Mouse (Mus musculus) myocyte (in vitro differentiated cells): ENCODE data around the gene Gm10053. TPM values are rescaled to one million over a fixed set of nuclear protein-coding genes. Genes with fewer than 3 reads are reported as not detected.
"Not testable (repeated sequence)": the region's sequence is repeated elsewhere in the genome, so short reads cannot be mapped to it uniquely, and the experiment has no call there.

Experiments
- H3K27me3 ChIP-seq: one replicate; pipeline ENCODE4 v1.6.1; 2011; ENCODE audit not compliant: control insufficient read depth, insufficient read depth, insufficient read length
- H3K36me3 ChIP-seq: one replicate; pipeline ENCODE4 v1.6.1; 2011; ENCODE audit not compliant: control insufficient read depth, insufficient read depth
- H3K4me2 ChIP-seq: one replicate; pipeline ENCODE4 v1.6.1; 2011; ENCODE audit warnings: low read depth, control low read depth
- H3K4me3 ChIP-seq: one replicate; pipeline ENCODE4 v1.5.1; 2011; ENCODE audit warnings: mild to moderate bottlenecking, control low read depth, moderate library complexity
- H3K79me2 ChIP-seq: one replicate; pipeline ENCODE4 v1.6.1; 2011; ENCODE audit not compliant: control insufficient read depth, insufficient read depth
- H3ac ChIP-seq: one replicate; pipeline ENCODE4 v1.6.1; 2011; ENCODE audit not compliant: control insufficient read depth, insufficient read length
- CEBPB ChIP-seq: IDR thresholded peaks from 2 replicates; pipeline ENCODE4 v1.6.1; 2011; ENCODE audit warnings: mild to moderate bottlenecking, moderate library complexity; ENCODE audit not compliant: poor library complexity, insufficient read depth, severe bottlenecking
- E2F4 ChIP-seq: IDR thresholded peaks from one replicate; pipeline ENCODE4 v1.6.1; 2011; ENCODE audit warnings: mild to moderate bottlenecking, control low read depth, moderate library complexity; ENCODE audit not compliant: insufficient read depth
- MAX ChIP-seq: IDR thresholded peaks from one replicate; pipeline ENCODE4 v1.6.1; 2011; ENCODE audit warnings: low read depth, mild to moderate bottlenecking, control low read depth
- MYOD1 ChIP-seq, 3 experiments: IDR thresholded peaks; one replicate each; pipeline ENCODE4 v1.6.1; 2011; ENCODE audit warnings: control low read depth in 2 of 3, low read depth in 2 of 3, mild to moderate bottlenecking in 2 of 3, moderate library complexity in 1 of 3; ENCODE audit not compliant: insufficient read length in 2 of 3, control insufficient read depth in 1 of 3
- MYOG ChIP-seq, 3 experiments: IDR thresholded peaks; one replicate each; pipeline ENCODE4 v1.6.1; 2011; ENCODE audit warnings: control low read depth in 2 of 3, low read depth in 2 of 3, mild to moderate bottlenecking in 2 of 3; ENCODE audit not compliant: insufficient read length in 2 of 3, control insufficient read depth in 1 of 3, insufficient read depth in 1 of 3
- POLR2A ChIP-seq: IDR thresholded peaks from one replicate; pipeline ENCODE4 v1.6.1; 2011; ENCODE audit warnings: low read depth, mild to moderate bottlenecking, control low read depth, moderate library complexity; ENCODE audit not compliant: insufficient read length
- POLR2AphosphoS2 ChIP-seq: IDR thresholded peaks from one replicate; pipeline ENCODE4 v1.6.1; 2011; ENCODE audit warnings: low read depth, control low read depth; ENCODE audit not compliant: insufficient read length
- REST ChIP-seq: IDR thresholded peaks from one replicate; pipeline ENCODE4 v1.6.1; 2011; ENCODE audit warnings: mild to moderate bottlenecking, control low read depth, moderate library complexity; ENCODE audit not compliant: insufficient read depth, insufficient read length
- SRF ChIP-seq: IDR thresholded peaks from one replicate; pipeline ENCODE4 v1.6.1; 2011; ENCODE audit warnings: low read depth; ENCODE audit not compliant: control insufficient read depth, insufficient read length
- TCF12 ChIP-seq: IDR thresholded peaks from one replicate; pipeline ENCODE4 v1.6.1; 2011; ENCODE audit warnings: mild to moderate bottlenecking, control low read depth; ENCODE audit not compliant: poor library complexity, insufficient read depth, severe bottlenecking
- TCF3 ChIP-seq: IDR thresholded peaks from one replicate; pipeline ENCODE4 v1.6.1; 2011; ENCODE audit warnings: low read depth, control low read depth; ENCODE audit not compliant: insufficient read length
- USF1 ChIP-seq: IDR thresholded peaks from one replicate; pipeline ENCODE4 v1.6.1; 2011; ENCODE audit warnings: low read depth, mild to moderate bottlenecking, control low read depth, moderate library complexity
- polyA plus RNA-seq: library from polyadenylated mRNA; unstranded; fragments of >200 nt; fragmentation: generic; extraction: Trizol; gene quantifications from one replicate; pipeline ENCODE4 v1.2.1, GENCODE M21; 2012; ENCODE audit warnings: missing spikeins

The Gm10053 gene
- polyA plus RNA-seq: 160 TPM

- not testable (repeated sequence) for H3K4me2 ChIP-seq, H3ac ChIP-seq, H3K4me3 ChIP-seq, H3K36me3 ChIP-seq, H3K27me3 ChIP-seq, H3K79me2 ChIP-seq
These were observed at the start of gene Gm10053 for GRCm38 (mm10) chr19:24875129-24875870. Gene Gm10053, plus strand, starts transcription at chr19:24875686.

GRCm38 (mm10) chr19:24842080-24842479, 33.4 kb upstream of the Gm10053 start:
- Histone ChIP-seq H3ac (no peak overlapping the region), H3K4me3 (no peak overlapping the region), H3K4me2 (no peak overlapping the region), H3K27me3 (no peaks in the 10 kb centered on the region), H3K36me3 (no peaks in the 10 kb centered on the region), H3K79me2 (no peaks in the 10 kb centered on the region)
- TF ChIP-seq CEBPB: no peak
- no peak for TF ChIP-seq POLR2AphosphoS2
- TF ChIP-seq REST: no peak
- no peak for TF ChIP-seq USF1
- TF ChIP-seq TCF3: no peak
- no peak for TF ChIP-seq E2F4
- TF ChIP-seq MYOG (IDR thresholded peaks at IDR 0.05; ENCODE audit: control insufficient read depth in 1 of 3, insufficient read depth in 1 of 3, insufficient read length in 2 of 3, low read depth in 2 of 3): no peak
- no peak for TF ChIP-seq SRF
- no peak for TF ChIP-seq MAX
- TF ChIP-seq MYOD1 (IDR thresholded peaks at IDR 0.05; ENCODE audit: control insufficient read depth in 1 of 3, insufficient read length in 2 of 3, low read depth in 2 of 3): no peak
- TF ChIP-seq TCF12: no peak
- TF ChIP-seq POLR2A: no peak

DNA sequence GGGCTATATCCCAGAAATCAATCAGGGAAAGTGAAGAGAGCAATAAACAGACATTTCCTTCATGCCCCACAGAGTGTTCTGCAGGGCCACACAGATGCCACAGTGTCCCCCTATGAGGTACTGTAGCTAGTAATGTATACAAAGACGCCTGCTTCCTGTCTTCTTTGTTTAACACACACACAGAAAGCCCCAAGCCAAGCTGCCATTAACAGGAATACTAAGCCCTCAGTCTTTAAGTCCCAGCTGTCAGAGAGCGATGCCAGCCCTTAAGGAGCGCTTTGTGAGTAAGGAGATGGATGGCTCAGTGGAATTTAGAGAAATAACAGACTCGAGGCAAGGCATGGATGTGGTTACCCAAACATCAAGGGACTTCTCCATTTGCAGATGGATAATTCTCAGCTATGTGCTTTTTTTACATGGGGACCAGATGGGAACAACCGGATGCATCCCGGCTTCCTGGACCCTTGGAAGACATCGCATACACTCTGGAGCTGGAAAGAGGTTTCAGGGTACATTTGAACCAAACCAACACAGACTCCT, 30.4 kb upstream of the Gm10053 start:
- H3K4me2 ChIP-seq: no peak overlapping the region
- H3ac ChIP-seq: no peak overlapping the region
- no peaks in the 10 kb centered on the region for H3K36me3 ChIP-seq
- H3K27me3 ChIP-seq: no peaks in the 10 kb centered on the region
- TF ChIP-seq MYOD1 (IDR thresholded peaks at IDR 0.05; ENCODE audit: control insufficient read depth in 1 of 3, insufficient read length in 2 of 3, low read depth in 2 of 3) (no peak), E2F4 (no peak), USF1 (no peak), CEBPB (no peak), TCF3 (no peak), MAX (no peak), TCF12 (no peak), MYOG (IDR thresholded peaks at IDR 0.05; ENCODE audit: control insufficient read depth in 1 of 3, insufficient read depth in 1 of 3, insufficient read length in 2 of 3, low read depth in 2 of 3) (no peak), REST (no peak), POLR2A (no peak), POLR2AphosphoS2 (no peak), SRF (no peak)
- no peak overlapping the region for H3K4me3 ChIP-seq
- H3K79me2 ChIP-seq: no peaks in the 10 kb centered on the region

DNA sequence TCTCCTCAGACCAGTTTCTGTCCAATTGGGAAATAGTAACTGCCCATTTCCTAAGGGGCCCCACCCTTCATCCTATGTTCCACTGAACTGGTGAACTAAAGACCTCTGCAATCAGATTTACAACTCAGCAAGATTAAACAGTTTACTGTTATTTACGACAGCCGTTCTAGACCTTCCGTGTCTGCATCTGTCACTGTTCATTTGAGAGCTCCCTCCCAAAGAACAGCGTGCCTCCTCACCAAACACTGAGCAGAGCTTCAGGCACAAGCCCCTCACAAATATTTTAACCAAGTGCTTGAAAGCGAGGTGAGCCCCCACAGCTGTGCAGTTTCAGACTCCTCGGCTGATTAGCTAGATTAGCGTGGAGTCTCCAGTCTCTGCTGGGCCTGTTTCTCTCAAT, 27.1 kb upstream of the Gm10053 start:
- no peaks in the 10 kb centered on the region for H3K36me3 ChIP-seq
- H3K27me3 ChIP-seq: no peaks in the 10 kb centered on the region
- TF ChIP-seq E2F4: no peak
- TF ChIP-seq REST: no peak
- TF ChIP-seq MYOD1 (IDR thresholded peaks at IDR 0.05; ENCODE audit: control insufficient read depth in 1 of 3, insufficient read length in 2 of 3, low read depth in 2 of 3): peak in 2 of 3 experiments; percentile 6 to 19
- 0 out of 2 replicates have a peak, but pooled peaks have one; percentile 0 for TF ChIP-seq CEBPB
- H3K4me2 ChIP-seq: peak overlapping the region; percentile 42
- no peak overlapping the region for H3K4me3 ChIP-seq
- no peak overlapping the region for H3ac ChIP-seq
- H3K79me2 ChIP-seq: no peaks in the 10 kb centered on the region

DNA sequence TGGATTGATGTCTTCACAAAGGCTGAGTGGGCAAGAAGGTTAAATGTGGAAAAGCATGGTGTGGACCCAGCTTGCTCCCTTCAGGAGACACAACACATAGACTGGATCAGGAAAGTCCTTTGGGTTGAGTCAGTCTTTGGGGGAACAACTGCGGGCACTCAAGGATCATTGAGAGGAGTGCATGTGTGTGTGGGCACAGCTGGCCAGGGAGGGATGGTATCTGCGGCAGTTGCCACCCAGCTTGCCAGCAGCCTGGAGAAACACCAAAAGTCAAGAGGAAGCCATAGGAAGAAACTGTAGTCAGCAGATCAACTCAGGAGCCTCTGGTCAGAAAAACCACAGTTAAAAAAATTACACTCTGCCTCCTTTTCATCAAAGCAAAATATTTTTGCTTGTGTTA, 26.6 kb upstream of the Gm10053 start:
- no peak for TF ChIP-seq E2F4
- TF ChIP-seq TCF12: peak; percentile 93
- TF ChIP-seq SRF: no peak
- TF ChIP-seq USF1: no peak
- peak; percentile 91 for TF ChIP-seq TCF3
- TF ChIP-seq MYOG (IDR thresholded peaks at IDR 0.05; ENCODE audit: control insufficient read depth in 1 of 3, insufficient read depth in 1 of 3, insufficient read length in 2 of 3, low read depth in 2 of 3): peak; percentile 89 to 94 (median 94)
- TF ChIP-seq REST: no peak
- TF ChIP-seq CEBPB: 0 out of 2 replicates have a peak, but pooled peaks have one; percentile 0
- TF ChIP-seq POLR2AphosphoS2: no peak
- TF ChIP-seq MAX: no peak
- TF ChIP-seq MYOD1 (IDR thresholded peaks at IDR 0.05; ENCODE audit: control insufficient read depth in 1 of 3, insufficient read length in 2 of 3, low read depth in 2 of 3): peak; percentile 80 to 91 (median 90)
- no peak for TF ChIP-seq POLR2A
- no peaks in the 10 kb centered on the region for H3K79me2 ChIP-seq
- H3K27me3 ChIP-seq: no peaks in the 10 kb centered on the region
- no peaks in the 10 kb centered on the region for H3K36me3 ChIP-seq
- peak overlapping the region; percentile 42 for H3K4me2 ChIP-seq
- no peak overlapping the region for H3K4me3 ChIP-seq
- no peak overlapping the region for H3ac ChIP-seq
